Mouse (Mus musculus) midbrain, postnatal 0 days (tissue): Measurements from ENCODE around the gene Lrba. TPM values are rescaled to one million over a fixed set of nuclear protein-coding genes. Genes with fewer than 3 reads are reported as not detected.
A peak's percentile ranks its signal among the peaks of the same experiment; 100 is the strongest.

Experiments
- ATAC-seq: fragments of 200-750 bp; cut with Nextera tagmentation; 2 replicates; pipeline ENCODE4 v1.8.0; 2017; ENCODE audit warnings: moderate number of reproducible peaks, mild to moderate bottlenecking, moderate TSS enrichment, moderate library complexity; ENCODE audit not compliant: low FRiP score
- DNase-seq: peaks from one replicate; pipeline ENCODE4 v3.0.0-alpha.2; 2015; ENCODE audit warnings: low spot score
- H3K27ac ChIP-seq: fragments of 300-500 bp; sonication (generic); 2 replicates; pipeline ENCODE4 v1.5.1; 2014; ENCODE audit warnings: low read depth, mild to moderate bottlenecking, low read length, mixed read lengths
- H3K27me3 ChIP-seq: fragments of 300-500 bp; sonication (generic); 2 replicates; pipeline ENCODE4 v1.6.1; 2014; ENCODE audit warnings: low read length, control low read depth, mixed read lengths; ENCODE audit not compliant: insufficient read depth
- H3K36me3 ChIP-seq: fragments of 300-500 bp; sonication (generic); 2 replicates; pipeline ENCODE4 v1.6.1; 2014; ENCODE audit warnings: low read length, control low read depth, mixed read lengths; ENCODE audit not compliant: insufficient read depth
- H3K4me1 ChIP-seq: fragments of 300-500 bp; sonication (generic); 2 replicates; pipeline ENCODE4 v1.6.1; 2014; ENCODE audit warnings: mild to moderate bottlenecking, control low read depth, antibody characterized with exemption, low read length, mixed read lengths; ENCODE audit not compliant: insufficient read depth
- H3K4me2 ChIP-seq: fragments of 300-500 bp; sonication (generic); 2 replicates; pipeline ENCODE4 v1.6.1; 2014; ENCODE audit warnings: low read depth, mild to moderate bottlenecking, low read length, mixed read lengths; ENCODE audit not compliant: poor library complexity, severe bottlenecking
- H3K4me3 ChIP-seq: fragments of 300-500 bp; sonication (generic); 2 replicates; pipeline ENCODE4 v1.5.1; 2014; ENCODE audit warnings: low read depth, mild to moderate bottlenecking, low read length, moderate library complexity
- H3K9ac ChIP-seq: fragments of 300-500 bp; sonication (generic); replicated peaks from 2 replicates; pipeline ENCODE4 v1.6.1; 2014; ENCODE audit warnings: mild to moderate bottlenecking, low read length, moderate library complexity, mixed read lengths; ENCODE audit not compliant: poor library complexity, severe bottlenecking
- H3K9me3 ChIP-seq: fragments of 300-500 bp; sonication (generic); 2 replicates; pipeline ENCODE4 v1.6.1; 2016; ENCODE audit warnings: low read length, control low read depth
- CTCF ChIP-seq: IDR thresholded peaks from 2 replicates; pipeline ENCODE4 v1.5.1; 2016; ENCODE audit warnings: antibody characterized with exemption, mild to moderate bottlenecking
- WGBS: fragments of 180-500 bp; shearing (Covaris S2); extraction: QIAGEN DNeasy Blood & Tissue Kit; methylation state at CpG from one replicate; pipeline ENCODE4 v1.1.7; 2014; 5-methylcytosine and 5-hydroxymethylcytosine counted together
- polyA plus RNA-seq: library from polyadenylated mRNA; unstranded; fragments of >200 nt; fragmentation: Nextera tagmentation; extraction: Ambion mirVana; gene quantifications from 2 replicates; pipeline ENCODE4 v1.2.1, GENCODE M21; 2015
- total RNA-seq: library from RNA; depleted of rRNA; stranded (reverse); fragments of >200 nt; gene quantifications from 2 replicates; pipeline ENCODE4 v1.2.3, GENCODE M21; 2014

The Lrba gene
- total and polyA plus RNA-seq, 2 experiments from 2014 or later = 3.1 to 24.3 TPM

GRCm38 (mm10) chr3:86711530-86711929 is 487.1 kb downstream of the Lrba start:
- WGBS = 39% methylated on average over 1 of the region's 1 CpGs
- H3K27ac ChIP-seq = no peak overlapping the region
- no peak for TF ChIP-seq CTCF

GRCm38 (mm10) chr3:86712758-86713157 is 488.3 kb downstream of the Lrba start:
- ATAC-seq (no peak), DNase-seq (peak; percentile 33)
- Histone ChIP-seq H3K4me1 (no peaks in the 10 kb centered on the region), H3K9ac (no peak overlapping the region), H3K4me3 (no peak overlapping the region), H3K27me3 (no peaks in the 10 kb centered on the region), H3K36me3 (no peaks in the 10 kb centered on the region), H3K9me3 (no peaks in the 10 kb centered on the region), H3K4me2 (no peak overlapping the region), H3K27ac (no peak overlapping the region)
- no peak for TF ChIP-seq CTCF
- WGBS = 19% methylated on average over 3 of the region's 3 CpGs

More at GRCm38 (mm10) chr3:86711530-86711929, 487.1 kb downstream of the Lrba start:
- Histone ChIP-seq H3K27me3 (no peaks in the 10 kb centered on the region), H3K4me2 (no peak overlapping the region), H3K9me3 (no peaks in the 10 kb centered on the region), H3K4me1 (no peaks in the 10 kb centered on the region), H3K4me3 (no peak overlapping the region), H3K36me3 (no peaks in the 10 kb centered on the region), H3K9ac (no peak overlapping the region)
- ATAC-seq (no peak), DNase-seq (no peak)

GRCm38 (mm10) chr3:86714446-86714845 is 490.0 kb downstream of the Lrba start:
- H3K4me2 ChIP-seq = no peak overlapping the region
- WGBS = 67% methylated on average over 2 of the region's 2 CpGs
- H3K9ac ChIP-seq = no peak overlapping the region
- no peaks in the 10 kb centered on the region for H3K36me3 ChIP-seq
- H3K9me3 ChIP-seq = no peaks in the 10 kb centered on the region
- H3K4me3 ChIP-seq = no peak overlapping the region
- H3K27ac ChIP-seq = no peak overlapping the region
- H3K27me3 ChIP-seq = no peaks in the 10 kb centered on the region
- DNase-seq (no peak), ATAC-seq (no peak)
- no peak for TF ChIP-seq CTCF
- no peaks in the 10 kb centered on the region for H3K4me1 ChIP-seq

DNA sequence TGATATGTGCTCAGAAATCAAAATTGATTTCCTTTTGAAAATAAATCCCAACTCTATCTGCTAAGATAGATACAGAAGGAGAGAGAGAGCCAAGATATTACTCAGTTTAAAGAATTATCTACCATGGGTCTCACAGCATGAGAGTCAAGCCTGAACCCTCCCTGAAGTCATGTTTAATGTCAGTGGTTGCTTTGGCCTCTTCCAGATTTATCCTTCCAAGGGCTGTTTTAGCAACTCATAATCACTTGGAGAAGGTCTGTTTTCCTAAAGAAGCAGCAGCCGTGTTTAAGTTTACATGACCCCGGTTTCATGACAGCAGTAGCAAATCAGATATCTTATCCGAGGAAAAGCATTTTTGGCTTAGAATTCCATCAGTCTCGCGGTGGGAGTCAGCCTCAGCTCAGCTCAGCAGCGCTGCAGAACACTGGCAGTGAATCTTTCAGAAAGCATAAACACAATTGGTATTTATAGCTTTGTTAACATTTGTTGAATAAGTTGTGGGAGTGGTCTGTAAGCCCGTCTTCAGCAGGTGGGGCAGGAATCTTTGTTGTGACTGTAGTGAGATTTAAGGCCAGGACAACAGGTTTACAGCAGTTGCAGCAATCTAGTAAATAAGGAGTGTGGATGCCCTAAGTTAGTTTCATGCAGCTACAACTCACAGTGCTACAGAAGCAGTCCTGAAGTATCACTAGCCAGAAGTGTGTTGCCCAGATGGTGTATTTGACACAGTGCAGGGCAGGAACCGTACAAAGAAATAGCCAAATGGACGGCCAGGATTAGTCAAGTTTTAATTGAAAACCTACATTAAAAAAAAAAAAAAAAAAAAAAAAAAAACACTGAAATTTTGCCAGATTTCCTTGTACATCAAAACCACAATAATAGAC is 499.2 kb downstream of the Lrba start:
- no peaks in the 10 kb centered on the region for H3K9me3 ChIP-seq
- no peaks in the 10 kb centered on the region for H3K27me3 ChIP-seq
- DNase-seq = no peak
- no peak overlapping the region for H3K4me2 ChIP-seq
- WGBS = 18% methylated on average over 9 of the region's 9 CpGs
- no peak overlapping the region for H3K4me3 ChIP-seq
- no peak for ATAC-seq
- H3K4me1 ChIP-seq = no peaks in the 10 kb centered on the region; the same call in 1 of the 2 replicates
- H3K27ac ChIP-seq = no peak overlapping the region
- H3K36me3 ChIP-seq = no peaks in the 10 kb centered on the region
- no peak for TF ChIP-seq CTCF
- 0 out of 2 replicates have a peak overlapping the region, but pooled peaks have one; percentile 9 for H3K9ac ChIP-seq

DNA sequence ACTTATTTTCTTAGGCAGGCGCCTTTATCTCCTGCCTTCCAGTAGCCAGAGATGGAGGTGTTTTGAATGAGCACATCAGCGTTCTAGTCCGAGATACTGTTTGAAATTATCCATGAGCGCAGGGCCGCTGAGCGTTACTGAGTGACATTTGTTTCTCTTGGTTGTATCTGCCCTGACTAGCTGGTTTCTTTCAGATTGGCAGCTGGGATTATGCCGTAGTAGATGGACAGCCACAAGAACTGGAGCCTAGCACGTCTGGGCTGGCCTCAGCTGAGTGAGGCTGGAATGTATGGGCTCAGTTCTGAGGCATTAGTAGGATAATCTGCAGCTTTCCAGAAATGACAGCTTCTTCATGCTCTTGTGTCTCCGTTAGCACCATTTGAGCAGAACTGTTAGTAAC is 500.6 kb downstream of the Lrba start:
- 57% methylated on average over 9 of the region's 9 CpGs for WGBS
- no peak for TF ChIP-seq CTCF
- DNase-seq (no peak), ATAC-seq (no peak)
- no peak overlapping the region for H3K27ac ChIP-seq
- H3K36me3 ChIP-seq = no peaks in the 10 kb centered on the region
- H3K4me3 ChIP-seq = no peak overlapping the region
- H3K9me3 ChIP-seq = no peaks in the 10 kb centered on the region
- H3K4me2 ChIP-seq = no peak overlapping the region
- no peak overlapping the region for H3K9ac ChIP-seq
- H3K27me3 ChIP-seq = no peaks in the 10 kb centered on the region
- H3K4me1 ChIP-seq = no peaks in the 10 kb centered on the region; the same call in 1 of the 2 replicates

DNA sequence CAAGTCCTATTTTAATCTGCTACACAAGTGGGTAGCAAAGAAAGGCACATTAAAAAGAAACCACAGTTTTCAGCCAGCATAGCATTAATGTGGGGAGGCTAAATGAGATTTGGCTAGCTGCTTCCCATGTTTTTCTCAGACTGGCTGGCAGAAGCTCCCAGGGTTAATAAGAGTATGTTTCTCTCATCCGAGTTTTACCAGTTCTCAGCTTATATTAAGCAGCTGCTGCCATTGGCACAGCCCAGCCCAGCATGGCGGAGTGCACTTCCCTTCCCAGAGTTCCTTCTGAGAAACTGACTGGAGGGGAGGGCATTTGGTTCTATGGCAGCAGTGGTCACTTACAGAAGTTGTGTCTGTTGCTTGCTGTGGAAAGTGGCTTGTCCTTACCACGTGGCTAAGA is 514.4 kb downstream of the Lrba start:
- no peak overlapping the region for H3K4me2 ChIP-seq
- no peak overlapping the region for H3K9ac ChIP-seq
- no peaks in the 10 kb centered on the region for H3K27me3 ChIP-seq
- H3K9me3 ChIP-seq = no peaks in the 10 kb centered on the region
- DNase-seq (no peak), ATAC-seq (no peak)
- H3K4me1 ChIP-seq = no peaks in the 10 kb centered on the region
- H3K36me3 ChIP-seq = no peaks in the 10 kb centered on the region; the same call in 1 of the 2 replicates
- WGBS = 60% methylated on average over 3 of the region's 3 CpGs
- no peak overlapping the region for H3K4me3 ChIP-seq
- TF ChIP-seq CTCF = no peak
- no peak overlapping the region for H3K27ac ChIP-seq
